In genomic region chr3:101880818-101881217, GRCm38 (mm10) we compare ENCODE assay signal across 16 mouse cellular contexts. TPM values are rescaled to one million over a fixed set of nuclear protein-coding genes. Genes with fewer than 3 reads are reported as not detected.
A peak's percentile ranks its signal among the peaks of the same experiment; 100 is the strongest.
DNase-seq lines count a peak whose midpoint lies in the region; ATAC-seq and TF ChIP-seq lines count a peak whose summit lies in the region.
"Had no signal": no experiment of that assay in that cellular context is flagged by ENCODE, and none has a peak within 500 bp of the region (broad histone marks: within the 10 kb centered on the region; RNA-seq: fewer than 3 reads in every experiment).

No protein-coding gene starts in this region.

- H3K36me3 ChIP-seq in forebrain, postnatal 0 days (ENCODE audit: insufficient read depth): peaks cover 15% of the 10 kb centered on the region; the same call in 1 of the 2 replicates
- H3K36me3 ChIP-seq in forebrain, embryonic 11.5 days (ENCODE audit: control insufficient read depth, insufficient read depth, low read length): no peaks in the 10 kb centered on the region
- no peaks in the 10 kb centered on the region for H3K36me3 ChIP-seq in limb, embryonic 11.5 days (ENCODE audit: control insufficient read depth, insufficient read depth, low read length)
- peaks cover 4% of the 10 kb centered on the region; the same call in 1 of the 2 replicates for H3K36me3 ChIP-seq in limb, embryonic 10.5 days
- H3K36me3 ChIP-seq in MEL (ENCODE audit: control insufficient read depth in 1 of 2, insufficient read depth in 2 of 2, low read length in 2 of 2): no peaks in the 10 kb centered on the region
- no peaks in the 10 kb centered on the region; the same call in 1 of the 2 replicates for H3K36me3 ChIP-seq in forebrain, embryonic 10.5 days (replicated peaks)
- H3K36me3 ChIP-seq: midbrain, embryonic 15.5 days had no signal

- H3K4me2 ChIP-seq in forebrain, postnatal 0 days (ENCODE audit: low read depth): no peak overlapping the region
- no peak overlapping the region for H3K4me2 ChIP-seq in forebrain, embryonic 11.5 days (ENCODE audit: low read depth, low read length, severe bottlenecking)
- H3K4me2 ChIP-seq in limb, embryonic 11.5 days (ENCODE audit: low read depth, severe bottlenecking): no peak overlapping the region
- H3K4me2 ChIP-seq: hindbrain, embryonic 15.5 days; midbrain, embryonic 15.5 days had no signal

- H3K9me3 ChIP-seq in forebrain, postnatal 0 days (ENCODE audit: low read length): no peaks in the 10 kb centered on the region
- H3K9me3 ChIP-seq in forebrain, embryonic 11.5 days (ENCODE audit: control insufficient read depth, low read length): no peaks in the 10 kb centered on the region
- H3K9me3 ChIP-seq in limb, embryonic 11.5 days (ENCODE audit: control insufficient read depth, low read length): no peaks in the 10 kb centered on the region
- H3K9me3 ChIP-seq in limb, embryonic 10.5 days (replicated peaks): no peaks in the 10 kb centered on the region
- no peaks in the 10 kb centered on the region for H3K9me3 ChIP-seq in MEL (replicated peaks; ENCODE audit: insufficient read depth, low read length)
- no peaks in the 10 kb centered on the region for H3K9me3 ChIP-seq in forebrain, embryonic 10.5 days
- H3K9me3 ChIP-seq: hindbrain, embryonic 15.5 days; midbrain, embryonic 15.5 days had no signal

- H3K79me2 ChIP-seq in MEL (ENCODE audit: control insufficient read depth, insufficient read depth, low read length, poor library complexity): no peaks in the 10 kb centered on the region

- 0 out of 2 replicates have a peak, but pooled peaks cover 4% of the 10 kb centered on the region for H3K4me1 ChIP-seq in forebrain, postnatal 0 days (ENCODE audit: insufficient read depth)
- peaks cover 5% of the 10 kb centered on the region; the same call in 1 of the 2 replicates for H3K4me1 ChIP-seq in forebrain, embryonic 11.5 days (replicated peaks; ENCODE audit: control insufficient read depth, insufficient read depth, low read length)
- no peaks in the 10 kb centered on the region for H3K4me1 ChIP-seq in limb, embryonic 11.5 days (ENCODE audit: control insufficient read depth, insufficient read depth, low read length)
- peaks cover 14% of the 10 kb centered on the region for H3K4me1 ChIP-seq in limb, embryonic 10.5 days
- no peaks in the 10 kb centered on the region for H3K4me1 ChIP-seq in MEL (ENCODE audit: control insufficient read depth in 1 of 2, insufficient read depth in 2 of 2, low read length in 2 of 2)
- peaks cover 47% of the 10 kb centered on the region for H3K4me1 ChIP-seq in forebrain, embryonic 10.5 days

- TF ChIP-seq RAD21 in MEL (IDR thresholded peaks at IDR 0.05; ENCODE audit: low read depth, low read length): peak; percentile 12

- no peak for TF ChIP-seq POLR2A in MEL (IDR thresholded peaks at IDR 0.05; ENCODE audit: control insufficient read depth in 1 of 2, insufficient read depth in 1 of 2, low read depth in 1 of 2, low read length in 2 of 2, poor library complexity in 1 of 2)

- 87% methylated on average over 6 of the region's 6 CpGs for WGBS in forebrain, postnatal 0 days
- WGBS in forebrain, embryonic 11.5 days: 82% methylated on average over 6 of the region's 6 CpGs
- WGBS in limb, embryonic 11.5 days: 55% methylated on average over 6 of the region's 6 CpGs
- 73% methylated on average over 6 of the region's 6 CpGs for WGBS in limb, embryonic 10.5 days
- WGBS in forebrain, embryonic 10.5 days: 80% methylated on average over 6 of the region's 6 CpGs

- H3K4me3 ChIP-seq in forebrain, postnatal 0 days (ENCODE audit: low read depth, low read length): no peak overlapping the region
- H3K4me3 ChIP-seq in forebrain, embryonic 11.5 days (ENCODE audit: low read depth, low read length): no peak overlapping the region
- H3K4me3 ChIP-seq in limb, embryonic 11.5 days (ENCODE audit: low read depth, low read length): no peak overlapping the region
- no peak overlapping the region for H3K4me3 ChIP-seq in limb, embryonic 10.5 days
- no peak overlapping the region for H3K4me3 ChIP-seq in MEL (ENCODE audit: control insufficient read depth in 1 of 2, insufficient read depth in 1 of 2, low read depth in 2 of 2, low read length in 2 of 2)
- no peak overlapping the region for H3K4me3 ChIP-seq in forebrain, embryonic 10.5 days
- H3K4me3 ChIP-seq: hindbrain, embryonic 15.5 days; midbrain, embryonic 15.5 days had no signal

- no peak overlapping the region for H3K9ac ChIP-seq in forebrain, postnatal 0 days
- H3K9ac ChIP-seq in forebrain, embryonic 11.5 days (ENCODE audit: low read length): no peak overlapping the region
- H3K9ac ChIP-seq in limb, embryonic 11.5 days (ENCODE audit: low read length): no peak overlapping the region
- no peak overlapping the region for H3K9ac ChIP-seq in MEL (ENCODE audit: control insufficient read depth, low read depth, low read length, poor library complexity, severe bottlenecking)
- H3K9ac ChIP-seq: hindbrain, embryonic 15.5 days; midbrain, embryonic 15.5 days had no signal

- H3K27me3 ChIP-seq in forebrain, postnatal 0 days (ENCODE audit: insufficient read depth, low read length): no peaks in the 10 kb centered on the region
- no peaks in the 10 kb centered on the region for H3K27me3 ChIP-seq in forebrain, embryonic 11.5 days (ENCODE audit: control insufficient read depth, insufficient read depth, low read length)
- H3K27me3 ChIP-seq in limb, embryonic 11.5 days (ENCODE audit: control insufficient read depth, insufficient read depth, low read length): no peaks in the 10 kb centered on the region
- no peaks in the 10 kb centered on the region for H3K27me3 ChIP-seq in limb, embryonic 10.5 days (ENCODE audit: low read depth, poor library complexity, severe bottlenecking)
- H3K27me3 ChIP-seq in MEL (ENCODE audit: control insufficient read depth in 1 of 2, insufficient read depth in 2 of 2, low read length in 2 of 2): no peaks in the 10 kb centered on the region
- peaks cover 36% of the 10 kb centered on the region for H3K27me3 ChIP-seq in forebrain, embryonic 10.5 days (ENCODE audit: poor library complexity, severe bottlenecking)
- H3K27me3 ChIP-seq: hindbrain, embryonic 15.5 days; midbrain, embryonic 15.5 days had no signal

- no peak for TF ChIP-seq EP300 in MEL (IDR thresholded peaks at IDR 0.05; ENCODE audit: low read depth in 1 of 2, low read length in 2 of 2)

- no peak overlapping the region for H3K27ac ChIP-seq in forebrain, postnatal 0 days (ENCODE audit: low read depth, low read length)
- H3K27ac ChIP-seq in forebrain, embryonic 11.5 days (ENCODE audit: low read depth, low read length): no peak overlapping the region
- no peak overlapping the region for H3K27ac ChIP-seq in limb, embryonic 11.5 days (replicated peaks; ENCODE audit: low read depth, low read length)
- no peak overlapping the region for H3K27ac ChIP-seq in limb, embryonic 10.5 days
- no peak overlapping the region for H3K27ac ChIP-seq in MEL (ENCODE audit: control insufficient read depth, low read depth, low read length)
- no peak overlapping the region for H3K27ac ChIP-seq in forebrain, embryonic 10.5 days
- H3K27ac ChIP-seq: hindbrain, embryonic 15.5 days; midbrain, embryonic 15.5 days had no signal

- TF ChIP-seq CTCF in forebrain, postnatal 0 days (IDR thresholded peaks at IDR 0.05; ENCODE audit: low read depth): peak; percentile 56
- peak; percentile 15 to 21 (median 17); a peak in 1 of 6 replicates for TF ChIP-seq CTCF in MEL (IDR thresholded peaks at IDR 0.05 in 2 of 3, conservative IDR thresholded peaks at IDR 0.05 in 1 of 3; ENCODE audit: control insufficient read depth in 1 of 3, insufficient read depth in 1 of 3, low read depth in 2 of 3, low read length in 3 of 3, poor library complexity in 1 of 3, severe bottlenecking in 1 of 3)

- DNase-seq in forebrain, postnatal 0 days: no peak
- DNase-seq in forebrain, embryonic 11.5 days (ENCODE audit: low spot score): no peak
- peak; percentile 39 for DNase-seq in limb, embryonic 11.5 days (ENCODE audit: low spot score)
- DNase-seq in limb, embryonic 10.5 days (ENCODE audit: low spot score): no peak
- DNase-seq in MEL (ENCODE audit: low read depth, low spot score) (peak; percentile 5), adipocyte (ENCODE audit: low spot score) (no peak)
- peak; percentile 59 for DNase-seq in lung, postnatal 10 days
- no peak for DNase-seq in forebrain, embryonic 10.5 days (ENCODE audit: extremely low spot score, low spot score)
- DNase-seq: adrenal gland, postnatal 25 days; cerebellum, adult 18-20 months; heart, adult 18-20 months; right cerebral cortex, postnatal 4 days had no signal

- no peak for ATAC-seq in forebrain, postnatal 0 days
- no peak for ATAC-seq in forebrain, embryonic 11.5 days (replicated peaks; ENCODE audit: low FRiP score)
- ATAC-seq in limb, embryonic 11.5 days (ENCODE audit: insufficient number of reproducible peaks, low FRiP score, low TSS enrichment, low read depth): no peak
- ATAC-seq: midbrain, embryonic 15.5 days had no signal

TF ChIP-seq in MEL, 35 proteins besides CTCF, POLR2A, EP300 and RAD21 (continues in another document):
- TF ChIP-seq SMC3 (IDR thresholded peaks at IDR 0.05; ENCODE audit: low read depth, low read length) (peak; percentile 18), NRF1 (IDR thresholded peaks at IDR 0.05; ENCODE audit: insufficient read depth, low read depth, low read length, poor library complexity, severe bottlenecking) (no peak)

RNA-seq across cellular contexts. Expression of gene Mab21l3, which starts 32.1 kb away (rescaled TPM):
- total RNA-seq in forebrain, postnatal 0 days (2014; rRNA removed): 0.15 TPM in 1 of 2 replicates, not detected in the other
- 0.07 and 0.09 TPM in 2 replicates for polyA plus RNA-seq in forebrain, postnatal 0 days (2015; fragmentation: Nextera tagmentation; extraction: Ambion mirVana)
- polyA plus RNA-seq in forebrain, embryonic 11.5 days (2014; fragmentation: Nextera tagmentation; extraction: Ambion mirVana): 0.92 and 1.2 TPM in 2 replicates
- polyA plus RNA-seq in limb, embryonic 11.5 days (2014; fragmentation: Nextera tagmentation; extraction: Ambion mirVana): 0.79 and 1.1 TPM in 2 replicates
- polyA plus RNA-seq in limb, embryonic 10.5 days (2016; fragmentation: Nextera tagmentation; extraction: Ambion mirVana): 0.31 and 1.0 TPM in 2 replicates
- not detected in 2 replicates for total RNA-seq in MEL (2012; rRNA removed)
- polyA plus RNA-seq in MEL (2012; ENCODE audit: insufficient read depth in 1 of 2, insufficient read length in 2 of 2, low read depth in 1 of 2, low replicate concordance in 2 of 2, missing spikeins in 1 of 2): under 1 TPM in 1 of 2 experiments, not detected in 1; 0.04 TPM
- polyA plus RNA-seq in forebrain, embryonic 10.5 days (2016; fragmentation: Nextera tagmentation; extraction: Ambion mirVana): 0.85 and 1.1 TPM in 2 replicates
- total RNA-seq: neutrophil, adult 5-6 weeks had no signal
- polyA plus RNA-seq: liver, adult 2 months had no signal

RNA-seq across cellular contexts. Expression of gene Slc22a15, which starts 43.4 kb away (rescaled TPM):
- 8.9 and 9.8 TPM in 2 replicates for total RNA-seq in forebrain, postnatal 0 days (2014; rRNA removed)
- polyA plus RNA-seq in forebrain, postnatal 0 days (2015; fragmentation: Nextera tagmentation; extraction: Ambion mirVana): 3.6 and 5.3 TPM in 2 replicates
- 5.5 and 5.7 TPM in 2 replicates for polyA plus RNA-seq in forebrain, embryonic 11.5 days (2014; fragmentation: Nextera tagmentation; extraction: Ambion mirVana)
- 3.2 and 3.3 TPM in 2 replicates for polyA plus RNA-seq in limb, embryonic 11.5 days (2014; fragmentation: Nextera tagmentation; extraction: Ambion mirVana)
- 2.8 and 3.5 TPM in 2 replicates for polyA plus RNA-seq in limb, embryonic 10.5 days (2016; fragmentation: Nextera tagmentation; extraction: Ambion mirVana)
- total RNA-seq in MEL (2012; rRNA removed): 2.1 and 2.2 TPM in 2 replicates
- polyA plus RNA-seq in MEL (2012; ENCODE audit: insufficient read depth in 1 of 2, insufficient read length in 2 of 2, low read depth in 1 of 2, low replicate concordance in 2 of 2, missing spikeins in 1 of 2): 1 to 10 TPM in 1 of 2 experiments, not detected in 1; 7.9 TPM
- 2.6 and 3.7 TPM in 2 replicates for polyA plus RNA-seq in forebrain, embryonic 10.5 days (2016; fragmentation: Nextera tagmentation; extraction: Ambion mirVana)

Comparison
In these comparisons a context has a peak if more than half of its experiments do, and no peak if none do; other contexts are left out.
1. DNase-seq: peak in limb, embryonic 11.5 days (single experiment), MEL (single experiment) and lung, postnatal 10 days (single experiment); none in forebrain, postnatal 0 days (single experiment), forebrain, embryonic 11.5 days (single experiment), limb, embryonic 10.5 days (single experiment), forebrain, embryonic 10.5 days (single experiment) and adipocyte (single experiment).